Mouse (Mus musculus) neutrophil, adult 5-6 weeks (primary cell): ENCODE data around the gene Trem3. TPM values are rescaled to one million over a fixed set of nuclear protein-coding genes. Genes with fewer than 3 reads are reported as not detected.

Experiments used
- ATAC-seq: fragments of 151-379, 151-347 bp; 2 replicates; pipeline ENCODE4 v1.8.0; 2017; ENCODE audit warnings: mild to moderate bottlenecking, moderate TSS enrichment; ENCODE audit not compliant: insufficient number of reproducible peaks, poor library complexity, low FRiP score, severe bottlenecking; ENCODE audit errors: extremely low read depth
- total RNA-seq: library from RNA; stranded (forward); fragments of 200-1000 nt; gene quantifications from 2 replicates; pipeline ENCODE4 v1.2.3, GENCODE M21; 2017

The Trem3 gene
- 140 and 149 TPM in 2 replicates for total RNA-seq

DNA sequence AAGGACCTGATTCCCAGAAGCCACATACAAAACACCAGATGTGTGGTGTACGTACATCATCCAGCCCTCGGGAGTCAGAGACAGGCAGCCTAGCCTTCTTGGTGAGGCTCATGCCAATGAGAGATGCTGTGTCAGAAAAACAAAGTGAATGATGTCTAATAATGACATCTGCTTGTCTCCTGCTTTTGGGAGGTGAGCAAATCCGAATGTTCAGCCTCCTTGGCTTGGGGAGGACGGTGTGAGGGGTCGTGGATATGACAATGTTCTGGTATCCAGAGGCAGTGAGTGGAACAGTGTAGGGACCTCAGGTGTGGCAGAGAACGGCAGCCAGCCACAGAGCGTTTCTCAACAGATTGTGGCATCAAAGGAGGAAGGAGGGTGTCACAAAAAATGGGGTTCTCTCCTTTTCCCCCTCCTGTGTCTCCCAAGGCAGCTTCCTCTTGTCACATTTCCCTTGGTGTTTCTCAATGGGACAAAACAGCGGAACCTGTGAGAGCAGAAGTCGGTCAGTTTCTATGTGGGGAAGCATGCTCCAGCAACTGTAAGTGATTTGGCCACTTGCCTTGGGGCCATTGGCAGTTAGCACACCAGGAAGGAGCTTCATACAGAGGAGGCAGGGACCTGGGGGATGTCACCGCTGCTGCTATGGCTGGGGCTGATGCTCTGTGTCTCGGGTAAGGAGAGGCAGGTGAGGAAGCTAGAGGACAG, at the start of gene Trem3:
Gene Trem3, plus strand, starts transcription at position 557 of the 708 bp plus-strand sequence.
- peak; percentile 75 for ATAC-seq

DNA sequence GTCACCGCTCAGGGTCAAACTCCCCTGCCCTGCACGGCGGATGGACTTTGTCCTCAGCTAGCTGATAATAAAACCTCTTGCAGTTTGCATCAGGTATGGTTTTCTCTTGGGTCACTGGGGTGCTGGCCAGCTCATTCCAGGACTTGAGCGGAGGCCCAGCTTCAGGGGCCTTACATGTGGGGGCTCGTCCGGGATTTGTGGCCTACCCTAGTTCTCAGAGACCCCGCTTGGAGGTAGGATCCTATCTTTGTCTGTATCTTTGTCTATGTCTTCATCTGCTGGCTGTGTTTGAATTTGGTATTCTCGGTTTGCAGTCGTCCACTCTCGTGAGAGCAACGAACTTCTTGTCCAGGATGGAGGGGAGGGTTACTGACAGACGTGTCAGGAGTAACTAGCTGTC, 44.5 kb upstream of the Trem3 start:
- ATAC-seq = no peak

DNA sequence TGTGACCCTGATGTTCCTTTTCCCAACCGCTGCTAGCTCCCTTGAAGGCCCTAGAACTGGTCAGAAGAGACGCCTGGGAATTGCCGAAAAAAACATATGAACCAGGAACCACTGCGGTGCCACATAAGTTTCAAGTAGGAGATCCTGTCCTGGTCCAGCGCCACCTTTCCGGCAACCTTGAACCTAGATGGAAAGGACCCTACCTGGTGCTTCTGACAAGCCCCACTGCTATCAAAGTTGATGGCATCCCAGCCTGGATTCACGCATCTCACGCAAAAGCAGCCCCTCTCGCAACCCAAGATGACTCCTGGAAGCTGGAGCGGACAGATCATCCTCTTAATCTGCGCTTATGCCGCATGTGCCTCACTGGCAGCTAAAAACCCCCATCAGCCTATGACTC, 35.0 kb upstream of the Trem3 start:
- ATAC-seq = no peak

DNA sequence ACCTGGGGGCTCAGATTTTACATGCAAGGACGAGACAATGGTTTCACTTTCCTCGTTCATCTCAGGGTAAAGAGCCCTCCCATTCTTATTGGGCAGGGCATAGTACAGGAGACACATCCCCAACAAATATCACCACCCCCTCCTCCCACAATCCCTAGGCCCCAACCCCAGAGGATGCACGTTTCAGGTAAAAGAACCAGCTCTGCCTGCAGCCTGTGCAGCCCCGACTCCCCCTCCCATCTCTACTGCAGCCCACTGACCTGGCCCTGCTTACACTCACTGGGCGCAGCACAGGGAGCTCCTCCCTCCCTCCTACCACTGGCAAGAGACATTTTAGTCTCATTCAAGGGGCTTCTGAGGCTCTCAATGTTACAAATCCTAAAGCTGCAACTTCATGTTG, 34.1 kb upstream of the Trem3 start:
- ATAC-seq = no peak

DNA sequence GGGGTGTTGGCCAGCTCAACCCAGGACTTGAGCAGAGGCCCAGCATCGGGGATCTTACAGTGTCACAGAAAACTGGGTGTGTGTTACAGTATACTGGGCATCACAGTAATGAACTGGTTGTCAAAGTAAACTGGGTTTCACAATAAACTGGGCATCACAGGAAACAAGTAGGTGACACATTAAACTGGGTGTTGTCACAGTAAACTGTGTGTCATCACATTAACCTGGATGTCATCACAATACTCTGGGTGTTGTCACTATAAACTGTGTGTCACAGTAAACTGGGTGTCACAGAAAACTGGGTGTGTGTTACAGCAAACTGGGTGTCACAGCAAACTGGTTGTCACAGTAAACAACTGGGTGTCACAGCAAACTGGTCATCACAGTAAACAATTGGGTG, 32.1 kb upstream of the Trem3 start:
- peak; percentile 62 for ATAC-seq

- peak; percentile 24; the same call in 1 of the 2 replicates for ATAC-seq
These were observed 16.9 kb upstream of the Trem3 start for GRCm38 (mm10) chr17:48230680-48231079.

DNA sequence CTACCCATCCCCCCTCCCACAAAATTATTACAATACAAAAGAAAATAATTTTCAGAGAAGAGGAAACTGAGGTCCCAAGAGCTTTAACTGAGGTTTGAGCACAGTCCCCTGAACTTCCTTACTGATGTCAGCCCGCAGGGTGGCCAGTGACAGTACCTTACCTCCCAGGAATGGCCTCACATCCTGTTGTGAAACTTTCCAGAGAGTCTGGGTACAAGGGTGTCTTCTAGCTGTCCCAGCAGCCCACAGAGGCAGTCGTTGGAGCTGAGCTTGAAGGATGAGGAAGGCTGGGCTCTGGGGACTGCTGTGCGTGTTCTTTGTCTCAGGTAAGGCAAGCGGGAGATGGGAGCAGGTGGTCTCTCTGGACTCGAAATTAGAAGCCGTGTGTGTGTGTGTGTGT, 15.1 kb upstream of the Trem3 start, which contains the start of gene Trem1:
Gene Trem1, plus strand, starts transcription at position 251 of the 400 bp plus-strand sequence.
- ATAC-seq = peak; percentile 87

GRCm38 (mm10) chr17:48233789-48234188, 13.8 kb upstream of the Trem3 start:
- no peak for ATAC-seq

GRCm38 (mm10) chr17:48234550-48234949, 13.0 kb upstream of the Trem3 start:
- 0 out of 2 replicates have a peak, but pooled peaks have one; percentile 28 for ATAC-seq

- no peak for ATAC-seq
These were observed 11.7 kb upstream of the Trem3 start for GRCm38 (mm10) chr17:48235773-48236370.

GRCm38 (mm10) chr17:48237621-48238020, 10.0 kb upstream of the Trem3 start:
- ATAC-seq = no peak

GRCm38 (mm10) chr17:48249039-48249438, 1.5 kb downstream of the Trem3 start:
- ATAC-seq = no peak

- ATAC-seq = no peak
These were observed 1.9 kb downstream of the Trem3 start for GRCm38 (mm10) chr17:48249501-48249900.

GRCm38 (mm10) chr17:48250631-48251030, 3.1 kb downstream of the Trem3 start:
- no peak for ATAC-seq

DNA sequence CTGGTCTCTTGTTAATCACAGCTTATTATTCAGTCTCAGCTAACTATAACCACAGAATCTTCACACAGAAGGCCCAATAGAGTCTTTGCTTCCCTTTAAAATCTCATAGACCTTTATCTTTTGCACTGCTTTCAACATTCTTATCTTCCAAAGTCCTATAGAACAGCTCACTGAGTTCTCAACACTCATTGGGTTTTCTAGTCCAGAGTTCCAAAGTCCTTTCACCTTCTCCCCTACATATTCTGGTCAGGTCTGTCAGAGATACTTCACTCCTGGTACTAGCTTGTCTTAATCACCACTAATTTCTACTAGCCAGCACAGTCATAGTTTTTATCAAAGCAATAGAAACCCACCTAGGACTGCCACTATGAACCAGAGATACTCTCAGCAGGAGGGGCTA, 9.0 kb downstream of the Trem3 start:
- no peak for ATAC-seq

- ATAC-seq = no peak
These were observed 14.3 kb downstream of the Trem3 start for GRCm38 (mm10) chr17:48261868-48262267.

GRCm38 (mm10) chr17:48263741-48264362, 16.3 kb downstream of the Trem3 start, which contains the start of gene Treml4:
Gene Treml4, plus strand, starts transcription at chr17:48264295.
- peak; percentile 47 for ATAC-seq

- no peak for ATAC-seq
These were observed 17.1 kb downstream of the Trem3 start for GRCm38 (mm10) chr17:48264662-48265061.

GRCm38 (mm10) chr17:48266138-48266537, 18.6 kb downstream of the Trem3 start:
- no peak for ATAC-seq
